Mouse (Mus musculus) testis, adult 2 months (tissue): ENCODE measurements at regions not wholly inside any gene's neighbourhood (a gene's known extent, or its start where the extent isn't known, plus 50 kb on each side); places are given as distances from the start of the nearest gene placed in this dataset.

Source experiments
- CTCF ChIP-seq: fragments of 200-500 bp; IDR thresholded peaks from 2 replicates; pipeline ENCODE4 v1.5.1; 2012; ENCODE audit warnings: low read depth, mild to moderate bottlenecking, inconsistent platforms, low read length, moderate library complexity; ENCODE audit not compliant: control insufficient read depth, insufficient read depth, insufficient replicate concordance
- POLR2A ChIP-seq: fragments of 200-500 bp; IDR thresholded peaks from 2 replicates; pipeline ENCODE4 v1.6.1; 2012; ENCODE audit warnings: low read depth, mild to moderate bottlenecking, inconsistent platforms, low read length, moderate library complexity; ENCODE audit not compliant: control insufficient read depth

DNA sequence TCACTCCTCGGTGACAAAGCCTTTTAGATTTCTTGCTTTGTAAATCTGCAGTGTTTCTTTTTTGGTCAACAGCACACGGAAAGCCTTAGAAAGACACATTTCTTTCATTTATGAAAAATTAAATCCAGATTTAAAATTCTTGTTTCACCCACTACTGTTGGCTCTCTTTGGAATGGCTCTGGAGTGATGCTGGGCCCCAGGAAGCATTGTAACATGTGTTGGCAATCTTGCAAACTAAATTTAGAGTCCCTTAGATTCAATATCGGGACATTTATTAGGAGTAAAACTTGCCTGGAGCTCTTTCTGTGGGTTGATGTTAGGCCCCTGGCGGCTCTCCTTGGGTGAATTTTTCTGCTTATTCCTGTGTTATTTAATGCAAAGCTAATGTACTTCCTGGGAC is 405.2 kb upstream of the Fam241a start:
- TF ChIP-seq CTCF = no peak
- TF ChIP-seq POLR2A = no peak
